Mouse (Mus musculus) heart, adult 2 months (tissue): ENCODE data around the gene Cxcr5. TPM values are rescaled to one million over a fixed set of nuclear protein-coding genes. Genes with fewer than 3 reads are reported as not detected.

Experiments used
- DNase-seq, 2 experiments: peaks; one replicate each; pipeline ENCODE4 v3.0.0; 2021
- H3K27ac ChIP-seq: fragments of 200-600 bp; 2 replicates; pipeline ENCODE4 v1.8.1; 2022
- H3K27me3 ChIP-seq: fragments of 200-500 bp; 2 replicates; pipeline ENCODE4 v1.6.1; 2012; ENCODE audit warnings: mild to moderate bottlenecking, low read length, inconsistent platforms, mixed read lengths; ENCODE audit not compliant: control insufficient read depth, insufficient read depth
- H3K36me3 ChIP-seq: fragments of 200-500 bp; 2 replicates; pipeline ENCODE4 v1.6.1; 2012; ENCODE audit warnings: low read length, inconsistent platforms; ENCODE audit not compliant: control insufficient read depth, insufficient read depth
- H3K4me1 ChIP-seq: fragments of 200-500 bp; 2 replicates; pipeline ENCODE4 v1.6.1; 2011; ENCODE audit warnings: low read length; ENCODE audit not compliant: control insufficient read depth, insufficient read depth
- H3K4me3 ChIP-seq: fragments of 200-600 bp; 2 replicates; pipeline ENCODE4 v1.8.1; 2022
- H3K79me2 ChIP-seq: fragments of 200-500 bp; replicated peaks from 2 replicates; pipeline ENCODE4 v1.6.1; 2012; ENCODE audit warnings: mild to moderate bottlenecking, inconsistent platforms, low read length, moderate library complexity, mixed read lengths; ENCODE audit not compliant: control insufficient read depth, insufficient read depth
- H3K9ac ChIP-seq: fragments of 200-500 bp; 2 replicates; pipeline ENCODE4 v1.6.1; 2012; ENCODE audit warnings: low read depth, mild to moderate bottlenecking, control low read depth, inconsistent platforms, low read length, mixed read lengths
- CTCF ChIP-seq: fragments of 200-600 bp; IDR thresholded peaks from 2 replicates; pipeline ENCODE4 v1.8.1; 2022; ENCODE audit warnings: antibody characterized with exemption, mild to moderate bottlenecking, moderate library complexity
- EP300 ChIP-seq: fragments of 200-500 bp; IDR thresholded peaks from 2 replicates; pipeline ENCODE4 v1.6.1; 2011; ENCODE audit warnings: low read depth, low read length, control low read depth; ENCODE audit not compliant: insufficient read depth
- POLR2A ChIP-seq: fragments of 200-500 bp; IDR thresholded peaks from 2 replicates; pipeline ENCODE4 v1.6.1; 2011; ENCODE audit warnings: mild to moderate bottlenecking, low read depth, low read length, control low read depth; ENCODE audit not compliant: insufficient read depth
- WGBS: fragments of 180-500 bp; shearing (Covaris S2); methylation state at CpG from one replicate; pipeline ENCODE4 v1.1.7; 2018; 5-methylcytosine and 5-hydroxymethylcytosine counted together
- intact Hi-C: fragments of 180-260 bp; cut with DNase I; formaldehyde crosslinking; loops from one replicate; pipeline ENCODE4 v1.15.1; 2025
- long read RNA-seq: library from polyadenylated mRNA; stranded (forward); transcript quantifications from one replicate; pipeline ENCODE4 v2.0.0, GENCODE M21; 2021
- polyA plus RNA-seq: library from polyadenylated mRNA; depleted of rRNA; stranded (reverse); fragments of >200 nt; gene quantifications from 2 replicates; pipeline ENCODE4 v1.2.3, GENCODE M21; 2012; rRNA removed
- total RNA-seq, 2 experiments: library from RNA; stranded (reverse); gene quantifications; 2 replicates each; pipeline ENCODE4 v1.2.3; 2021

Cxcr5 gene
- total RNA-seq, result under 1 TPM; 0.41 to 0.42 TPM
- polyA plus RNA-seq, result 0.59 and 1.7 TPM in 2 replicates
- long read RNA-seq, partial matches to known transcripts, result 0 of 1 reads
- long read RNA-seq, other reads (novel, unspliced or antisense), result 0 of 1 reads

DNA sequence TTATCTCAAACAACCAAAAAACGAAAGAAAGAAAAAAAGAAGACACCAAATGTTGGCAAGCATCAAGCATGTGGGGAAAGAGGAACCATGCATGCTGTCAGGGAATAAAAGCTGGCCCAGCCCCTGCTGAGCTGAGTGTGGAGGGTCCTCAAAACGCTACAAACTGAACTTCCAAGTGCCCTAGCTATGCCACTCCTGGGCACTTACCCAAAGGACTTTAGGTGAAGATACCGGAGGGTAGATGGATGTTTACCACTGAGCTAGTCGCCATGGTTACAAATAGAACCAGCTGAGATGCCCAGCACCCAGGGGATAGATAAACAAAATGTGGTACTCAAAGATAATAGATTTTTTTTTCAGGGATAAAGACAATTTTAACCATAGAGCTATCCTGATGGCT, at the start of gene Cxcr5:
Cxcr5 (minus strand) TSS at position 281 of the 400 bp plus-strand sequence.
- TF ChIP-seq EP300, result no peak
- no peak for TF ChIP-seq POLR2A
- no peak for TF ChIP-seq CTCF
- Histone ChIP-seq H3K27ac (no peak within 1 kb of the TSS), H3K36me3 (no peaks in the 10 kb centered on the region), H3K27me3 (no peaks in the 10 kb centered on the region), H3K4me3 (no peak within 1 kb of the TSS), H3K9ac (no peak within 1 kb of the TSS), H3K4me1 (peaks cover 5% of the 10 kb centered on the region; the same call in 1 of the 2 replicates), H3K79me2 (no peaks in the 10 kb centered on the region)
- intact Hi-C loops, result no loop called here
- 47% methylated on average over 4 of the region's 4 CpGs for WGBS
- DNase-seq, result no peak

DNA sequence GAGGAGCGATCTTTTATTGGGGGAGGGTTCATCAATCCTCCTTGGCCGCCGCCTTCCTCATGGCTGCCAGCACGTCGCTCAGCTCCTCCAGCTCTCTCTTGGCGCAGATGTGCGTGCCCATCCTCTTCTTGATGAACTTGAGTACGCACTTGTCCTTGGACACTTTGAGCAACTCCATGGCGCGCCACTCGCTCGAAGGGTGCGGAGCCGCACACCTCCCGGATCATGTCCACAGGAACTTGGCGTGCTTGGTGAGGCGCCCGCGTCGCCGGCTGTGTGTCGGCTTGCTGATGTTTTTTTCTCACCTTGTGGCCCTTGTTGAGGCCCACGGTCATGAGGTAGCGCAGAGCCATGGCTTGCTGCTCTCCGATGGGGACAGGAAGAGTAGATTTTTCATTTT, 48.7 kb upstream of the Cxcr5 start:
- peaks cover 15% of the 10 kb centered on the region for H3K4me1 ChIP-seq
- no peak overlapping the region for H3K4me3 ChIP-seq
- peaks cover 12% of the 10 kb centered on the region for H3K79me2 ChIP-seq
- 92% methylated on average over 25 of the region's 25 CpGs for WGBS
- H3K27ac ChIP-seq, result no peak overlapping the region
- H3K36me3 ChIP-seq, result peaks cover 58% of the 10 kb centered on the region
- intact Hi-C loops, result no loop called here
- no peak for TF ChIP-seq CTCF
- no peak for TF ChIP-seq EP300
- no peak for TF ChIP-seq POLR2A
- no peak for DNase-seq
- H3K27me3 ChIP-seq, result no peaks in the 10 kb centered on the region
- no peak overlapping the region for H3K9ac ChIP-seq

DNA sequence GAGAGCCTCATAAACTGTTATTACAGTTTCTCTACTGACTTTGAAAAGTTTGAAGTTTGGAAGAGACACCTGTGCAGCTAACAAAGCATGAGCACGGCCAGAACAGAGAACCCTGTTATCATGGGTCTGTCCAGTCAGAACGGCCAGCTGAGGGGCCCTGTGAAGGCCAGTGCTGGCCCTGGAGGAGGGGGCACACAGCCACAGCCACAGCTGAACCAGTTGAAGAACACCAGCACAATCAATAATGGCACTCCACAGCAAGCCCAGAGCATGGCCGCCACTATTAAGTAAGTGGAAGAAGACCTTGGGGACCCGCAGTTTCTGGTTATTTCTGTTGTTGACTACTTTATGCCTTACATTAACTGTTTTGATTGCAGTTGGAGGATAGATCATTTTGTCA, 45.6 kb upstream of the Cxcr5 start:
- Histone ChIP-seq H3K4me3 (0 out of 2 replicates have a peak overlapping the region, but pooled peaks have one; percentile 8), H3K36me3 (peaks cover 39% of the 10 kb centered on the region), H3K79me2 (peaks cover 16% of the 10 kb centered on the region), H3K27me3 (no peaks in the 10 kb centered on the region), H3K4me1 (peaks cover 15% of the 10 kb centered on the region), H3K9ac (0 out of 2 replicates have a peak overlapping the region, but pooled peaks have one; percentile 12), H3K27ac (no peak overlapping the region)
- no peak for DNase-seq
- WGBS, result 24% methylated on average over 4 of the region's 4 CpGs
- TF ChIP-seq CTCF, result no peak
- no peak for TF ChIP-seq POLR2A
- no peak for TF ChIP-seq EP300
- intact Hi-C loops, result no loop called here

DNA sequence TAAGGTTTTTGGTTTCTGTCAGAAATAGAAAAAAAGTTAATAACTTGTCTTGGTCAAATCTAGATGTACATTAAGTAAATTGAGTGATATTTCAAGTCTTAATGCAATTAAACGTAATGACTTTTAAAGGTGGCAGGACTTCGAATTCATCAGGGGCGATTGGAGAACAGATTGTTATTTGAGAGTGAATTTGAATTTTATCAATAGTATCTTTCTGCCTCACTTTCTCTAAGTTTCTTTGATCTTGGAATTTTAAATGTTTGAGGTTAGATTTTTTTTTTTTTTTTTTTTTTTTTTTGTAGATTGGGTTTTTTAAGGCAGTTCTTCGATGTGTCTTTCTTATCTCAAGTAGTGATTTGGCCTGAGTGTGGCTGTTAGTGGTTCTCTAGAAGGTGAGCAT, 45.0 kb upstream of the Cxcr5 start:
- Histone ChIP-seq H3K79me2 (peaks cover 16% of the 10 kb centered on the region), H3K27ac (no peak overlapping the region), H3K4me3 (peak overlapping the region; percentile 4; the same call in 1 of the 2 replicates), H3K36me3 (peaks cover 34% of the 10 kb centered on the region), H3K27me3 (no peaks in the 10 kb centered on the region), H3K4me1 (peaks cover 14% of the 10 kb centered on the region), H3K9ac (no peak overlapping the region)
- 10% methylated on average over 4 of the region's 4 CpGs for WGBS
- intact Hi-C loops, result no loop called here
- DNase-seq, result no peak
- no peak for TF ChIP-seq POLR2A
- TF ChIP-seq EP300, result no peak
- no peak for TF ChIP-seq CTCF

DNA sequence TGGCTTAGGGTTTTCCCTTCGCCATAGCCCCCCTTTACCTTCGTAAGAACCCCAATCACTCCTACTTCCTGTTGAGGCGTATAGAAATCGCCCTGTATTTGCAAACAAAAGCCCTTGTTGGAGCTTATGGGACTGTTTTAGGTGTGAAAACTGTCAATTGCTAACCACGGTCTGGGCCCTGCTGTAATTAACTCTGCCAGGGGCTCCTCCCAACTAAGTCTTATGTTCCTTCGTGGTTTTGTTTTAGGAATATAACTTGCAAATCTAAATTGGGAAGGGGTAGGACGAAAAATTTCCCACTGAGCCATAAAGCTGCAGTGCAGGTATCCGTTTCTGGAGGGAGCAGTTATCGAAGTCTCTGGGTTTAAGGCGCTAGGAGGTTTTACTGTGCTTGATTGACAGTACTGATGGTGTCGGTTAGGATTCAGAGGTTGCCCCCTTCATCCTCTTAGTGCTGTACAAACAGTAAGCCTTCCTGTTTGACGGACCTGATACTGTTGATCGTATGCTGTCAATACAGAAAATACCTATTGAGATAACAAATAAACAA, 44.0 kb upstream of the Cxcr5 start:
- peak overlapping the region; percentile 64 for H3K4me3 ChIP-seq
- H3K27ac ChIP-seq, result peak overlapping the region; percentile 100
- peaks cover 31% of the 10 kb centered on the region for H3K36me3 ChIP-seq
- H3K9ac ChIP-seq, result peak overlapping the region; percentile 100
- no peak for TF ChIP-seq EP300
- no peak for TF ChIP-seq CTCF
- no peak for TF ChIP-seq POLR2A
- intact Hi-C loops, result loop anchor here (2.0 kb wide), 2 partner anchors 15 to 95 kb away; no protein-coding TSS in a partner anchor
- H3K4me1 ChIP-seq, result peaks cover 12% of the 10 kb centered on the region
- no peak for DNase-seq
- no peaks in the 10 kb centered on the region for H3K27me3 ChIP-seq
- under 1% methylated on average over 13 of the region's 13 CpGs for WGBS
- peaks cover 14% of the 10 kb centered on the region for H3K79me2 ChIP-seq
